Mouse (Mus musculus) E14TG2a.4 (cell line): ENCODE data around the gene Slc35a5.

Source experiments
- CTCF ChIP-seq: conservative IDR thresholded peaks from 2 replicates; pipeline ENCODE4 v1.5.1; 2014; ENCODE audit warnings: low read length
- NANOG ChIP-seq: IDR thresholded peaks from 2 replicates; pipeline ENCODE4 v1.6.1; 2014; ENCODE audit warnings: borderline replicate concordance, low read length, mixed read lengths

- TF ChIP-seq CTCF (no peak), NANOG (no peak)
These were observed 63.5 kb downstream of the Slc35a5 start for GRCm38 (mm10) chr16:45095030-45095429.
